Mouse (Mus musculus): ENCODE results near the gene Ndufb7.
A peak's percentile ranks its signal among the peaks of the same experiment; 100 is the strongest.
"Not testable (repeated sequence)": the region's sequence is repeated elsewhere in the genome, so short reads cannot be mapped to it uniquely, and the experiment has no call there.

The Ndufb7 gene

GRCm38 (mm10) chr8:83566469-83567395 is at the start of gene Ndufb7:
Gene Ndufb7, plus strand, starts transcription at chr8:83566671.
- DNase-seq (ENCODE audit: low spot score), result peak; percentile 95

GRCm38 (mm10) chr8:83520432-83520831 is 46.0 kb upstream of the Ndufb7 start:
- DNase-seq (ENCODE audit: low spot score), result no peak

GRCm38 (mm10) chr8:83520907-83521306 is 45.6 kb upstream of the Ndufb7 start:
- not testable (repeated sequence) for DNase-seq (ENCODE audit: low spot score)

DNA sequence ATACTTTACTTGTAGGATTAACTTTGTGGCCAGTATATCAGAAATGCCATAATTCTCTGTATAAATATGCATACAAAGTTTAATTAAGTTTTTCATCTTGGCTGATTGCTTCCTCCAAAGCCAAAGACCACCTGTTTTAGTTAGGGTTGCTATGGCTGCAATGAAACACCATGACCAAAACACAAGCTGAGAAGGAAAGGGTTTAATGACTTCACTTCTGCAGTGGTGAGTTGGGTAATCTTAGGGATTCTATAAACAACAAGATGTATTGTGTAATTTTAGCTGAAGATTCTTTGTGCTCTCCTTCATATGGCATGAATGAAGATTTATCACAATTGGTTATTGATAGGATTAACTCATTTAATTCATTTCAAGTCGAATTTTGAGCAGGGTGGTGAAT is 45.2 kb upstream of the Ndufb7 start:
- DNase-seq (ENCODE audit: low spot score), result no peak

- DNase-seq (ENCODE audit: low spot score), result no peak
Measured at GRCm38 (mm10) chr8:83534802-83535201, 31.7 kb upstream of the Ndufb7 start.

DNA sequence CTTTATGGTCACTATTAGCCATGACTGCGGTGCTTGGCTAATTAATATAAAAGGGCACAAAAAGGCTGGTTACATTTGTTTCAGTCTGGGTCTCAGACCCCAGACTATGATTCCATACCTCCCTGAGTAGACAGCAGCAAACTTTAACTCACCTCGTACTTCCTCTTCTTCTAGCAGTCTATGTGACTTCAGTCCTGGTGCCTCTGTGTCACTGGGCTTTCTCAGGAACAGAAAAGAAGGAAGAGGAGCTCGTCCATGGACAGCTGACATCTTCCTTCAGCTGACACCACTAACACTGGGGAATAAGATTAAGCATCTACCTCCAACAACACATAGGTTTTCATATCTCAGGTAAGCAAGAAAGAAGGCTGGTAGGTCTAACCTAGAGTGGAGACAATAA is 30.7 kb upstream of the Ndufb7 start, which contains the start of gene Olfr370:
Gene Olfr370, plus strand, starts transcription at position 45 of the 400 bp plus-strand sequence.
- no peak for DNase-seq (ENCODE audit: low spot score)

DNA sequence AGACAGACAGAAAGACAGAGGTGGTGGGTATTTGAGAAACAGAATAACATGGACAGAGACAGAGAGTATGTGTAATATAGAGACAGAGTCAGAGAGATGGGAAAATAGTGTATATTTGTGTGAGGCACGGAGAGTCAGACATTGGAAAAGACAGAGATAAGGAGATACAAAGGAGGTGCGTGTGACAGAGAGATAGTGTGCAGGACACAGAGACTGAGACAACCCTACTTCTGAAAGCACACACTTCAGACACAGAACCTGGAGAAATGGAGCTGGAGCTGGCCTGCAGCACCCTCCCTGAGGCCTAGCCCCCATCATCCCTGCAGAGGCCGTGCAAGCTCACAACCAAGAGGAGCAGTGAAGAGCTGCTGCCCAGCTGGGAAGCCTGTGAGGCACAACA is 3.8 kb upstream of the Ndufb7 start:
- DNase-seq (ENCODE audit: low spot score), result no peak

DNA sequence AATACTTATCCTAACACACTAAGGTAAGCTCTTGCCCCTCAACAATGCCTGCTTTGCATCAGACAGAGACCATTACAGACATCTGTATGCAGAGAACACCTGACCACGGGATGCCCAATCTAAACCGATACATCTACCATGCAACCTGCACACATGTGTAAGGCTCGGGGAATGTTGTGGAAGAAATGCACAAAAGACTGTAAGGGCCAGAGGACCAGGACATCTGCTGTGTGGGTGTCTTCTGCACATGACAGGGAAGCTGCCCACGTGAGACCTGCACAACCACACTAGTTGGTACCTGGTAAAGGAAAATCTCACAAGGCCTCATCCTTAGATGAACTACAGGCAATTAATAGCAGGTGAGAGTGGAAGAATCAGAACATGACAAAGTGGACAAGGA is 3.2 kb upstream of the Ndufb7 start:
- DNase-seq (ENCODE audit: low spot score), result no peak

- no peak for DNase-seq (ENCODE audit: low spot score)
Measured at GRCm38 (mm10) chr8:83565731-83566375, 618 bp upstream of the Ndufb7 start.

DNA sequence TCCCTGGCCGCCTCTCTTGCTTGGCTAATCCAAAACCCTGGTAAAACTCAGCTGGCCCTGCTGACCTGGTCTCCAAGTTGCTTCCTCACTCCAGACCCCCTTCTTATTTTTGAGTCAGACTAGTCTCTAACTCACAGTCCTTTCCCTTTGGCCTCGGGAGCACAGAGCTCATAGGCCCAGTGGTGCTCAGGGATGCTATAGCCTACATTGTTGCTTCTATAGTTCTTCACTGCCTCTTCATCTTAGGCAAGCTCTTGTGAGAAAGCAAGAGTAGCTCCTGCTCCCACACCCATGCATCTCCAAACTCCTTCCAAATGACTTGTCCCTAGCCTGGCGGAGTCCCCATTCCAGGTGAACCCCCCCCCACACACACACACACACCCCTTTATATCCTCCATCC is 1.2 kb downstream of the Ndufb7 start:
- DNase-seq (ENCODE audit: low spot score), result no peak

GRCm38 (mm10) chr8:83568128-83568527 is 1.7 kb downstream of the Ndufb7 start:
- no peak for DNase-seq (ENCODE audit: low spot score)

DNA sequence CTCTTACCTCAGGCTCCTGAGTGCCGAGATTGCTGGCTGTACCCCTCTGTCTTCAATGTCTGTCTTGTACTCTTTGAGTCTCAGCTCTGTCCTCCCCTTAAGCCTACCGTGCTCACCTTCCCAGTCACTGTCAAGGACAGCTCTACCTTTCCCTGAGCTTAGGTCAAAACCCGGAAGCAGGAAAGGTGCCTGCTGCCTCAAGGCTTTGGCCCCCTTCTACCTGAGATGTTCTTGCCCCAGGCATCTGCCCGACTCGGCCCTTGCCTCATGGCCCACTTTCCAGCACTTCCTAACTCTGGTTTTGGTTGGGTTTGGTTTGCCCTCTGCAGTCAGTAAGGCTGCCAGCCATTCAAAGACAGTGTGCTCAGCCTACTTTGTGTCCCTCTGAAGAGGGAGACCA is 2.3 kb downstream of the Ndufb7 start:
- DNase-seq (ENCODE audit: low spot score), result no peak

DNA sequence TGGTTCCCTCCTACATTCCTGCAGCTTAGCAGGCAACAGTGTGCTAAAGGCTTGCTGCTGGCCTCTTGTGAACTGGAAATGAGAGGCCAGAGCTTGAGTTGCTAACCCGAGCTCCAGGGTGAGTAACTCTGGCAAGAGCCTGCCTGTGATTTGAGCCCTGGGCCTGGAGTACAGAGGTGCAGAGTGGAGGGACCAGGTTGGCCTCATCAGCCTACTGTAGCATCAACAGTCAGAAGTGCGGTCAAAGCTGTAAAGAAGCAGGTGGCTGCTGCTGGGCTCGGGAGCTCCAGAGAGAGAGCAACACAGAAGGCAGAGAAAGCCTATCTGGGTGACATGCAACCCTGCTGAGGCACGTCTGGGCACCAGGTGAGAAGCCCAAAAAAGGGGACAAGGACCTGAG is 2.7 kb downstream of the Ndufb7 start:
- no peak for DNase-seq (ENCODE audit: low spot score)

DNA sequence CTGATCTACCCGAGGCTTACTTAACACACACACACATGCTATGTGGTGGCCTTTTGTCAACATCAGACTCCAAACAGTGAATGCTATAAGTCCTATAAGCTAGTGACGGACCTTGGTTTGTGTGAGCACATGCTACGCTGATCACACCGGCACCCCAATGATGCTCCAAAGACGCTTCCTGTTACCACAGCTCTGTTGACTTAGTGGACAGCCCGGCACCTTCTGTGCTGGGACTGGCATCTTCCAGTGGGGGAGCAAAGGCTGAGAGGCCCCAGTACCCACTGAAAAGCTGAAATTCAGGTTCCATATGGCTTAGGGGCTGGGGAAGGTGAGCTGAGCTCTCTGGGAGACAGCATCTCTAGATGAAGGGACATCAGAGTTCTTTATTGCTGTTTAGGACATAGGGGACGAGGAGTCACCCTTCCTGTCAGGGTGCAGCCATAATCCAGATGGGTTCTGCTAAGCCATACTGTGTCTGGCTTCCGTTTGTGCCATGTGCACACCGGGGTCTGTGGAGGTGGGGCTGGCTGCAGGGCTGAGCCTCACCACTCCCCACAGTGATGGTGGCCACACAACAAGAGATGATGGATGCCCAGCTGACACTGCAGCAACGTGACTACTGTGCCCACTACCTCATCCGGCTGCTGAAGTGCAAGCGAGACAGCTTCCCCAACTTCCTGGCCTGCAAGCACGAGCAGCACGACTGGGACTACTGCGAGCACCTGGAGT is 4.0 kb downstream of the Ndufb7 start:
- no peak for DNase-seq (ENCODE audit: low spot score)

GRCm38 (mm10) chr8:83571001-83571340 is 4.5 kb downstream of the Ndufb7 start:
- not testable (repeated sequence) for DNase-seq (ENCODE audit: low spot score)

DNA sequence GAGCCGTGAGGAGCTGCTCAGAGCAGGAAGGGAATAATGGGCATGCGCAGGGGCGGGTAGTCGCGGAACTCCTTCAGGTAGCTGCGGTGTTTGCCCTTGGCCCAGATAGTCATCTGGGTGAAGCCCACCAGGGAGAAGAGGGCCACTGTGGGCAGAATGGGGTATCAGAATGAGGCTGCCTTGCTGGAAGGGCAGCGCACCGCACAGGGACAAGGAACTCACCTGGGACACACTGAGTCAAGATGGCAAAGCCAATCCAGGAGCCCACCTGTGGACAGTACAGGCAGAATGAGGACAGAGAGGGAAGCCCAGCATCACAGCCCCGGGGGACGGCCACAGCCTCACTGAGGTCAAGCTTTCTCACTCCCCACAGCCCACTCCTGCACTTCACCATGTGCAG is 5.3 kb downstream of the Ndufb7 start:
- DNase-seq (ENCODE audit: low spot score), result no peak

GRCm38 (mm10) chr8:83572246-83572812 is 5.9 kb downstream of the Ndufb7 start:
- DNase-seq (ENCODE audit: low spot score), result no peak

DNA sequence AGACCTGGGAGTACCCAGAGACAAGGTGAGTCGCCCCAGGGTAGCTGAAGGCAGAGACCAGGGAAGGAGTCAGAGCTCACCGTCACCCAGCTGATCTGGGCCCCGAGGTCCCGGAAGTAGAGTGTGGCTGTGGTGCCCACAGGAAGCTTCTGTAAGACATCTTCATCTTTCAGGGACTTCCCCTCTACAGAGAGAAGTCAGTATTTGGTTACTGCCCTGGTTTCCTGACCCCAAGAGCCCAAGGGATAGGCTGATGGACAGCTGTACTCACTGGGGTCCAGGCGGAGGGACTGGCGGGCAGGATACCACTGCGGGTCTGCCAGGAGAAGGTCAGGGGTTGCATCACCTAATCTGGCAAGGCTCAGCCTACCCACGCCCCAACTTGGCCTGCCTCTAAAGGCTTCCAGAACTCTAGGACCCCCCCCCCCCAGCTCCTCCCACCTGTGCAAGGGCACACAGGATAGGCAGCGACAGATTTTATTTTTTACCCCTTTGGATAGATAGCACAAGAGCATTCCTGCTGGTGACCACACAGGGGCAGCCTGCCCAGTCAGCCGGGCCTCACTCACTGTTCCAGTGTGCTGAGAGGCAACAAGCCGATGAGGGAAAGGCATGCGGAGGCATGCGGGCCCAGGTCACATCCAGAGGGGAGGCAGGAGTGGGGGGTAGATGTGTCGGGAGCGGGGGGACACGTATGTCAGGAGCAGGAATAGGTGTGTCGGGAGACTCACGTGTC is 6.8 kb downstream of the Ndufb7 start:
- DNase-seq (ENCODE audit: low spot score), result peak; percentile 4

GRCm38 (mm10) chr8:83574631-83575315 is 8.3 kb downstream of the Ndufb7 start:
- DNase-seq (ENCODE audit: low spot score), result peak; percentile 2

- peak; percentile 2 for DNase-seq (ENCODE audit: low spot score)
Measured at GRCm38 (mm10) chr8:83575561-83576515, 9.4 kb downstream of the Ndufb7 start.
